Mouse (Mus musculus): ENCODE measurements at regions not wholly inside any gene's neighbourhood (a gene's known extent, or its start where the extent isn't known, plus 50 kb on each side); places are given as distances from the start of the nearest gene placed in this dataset.

DNA sequence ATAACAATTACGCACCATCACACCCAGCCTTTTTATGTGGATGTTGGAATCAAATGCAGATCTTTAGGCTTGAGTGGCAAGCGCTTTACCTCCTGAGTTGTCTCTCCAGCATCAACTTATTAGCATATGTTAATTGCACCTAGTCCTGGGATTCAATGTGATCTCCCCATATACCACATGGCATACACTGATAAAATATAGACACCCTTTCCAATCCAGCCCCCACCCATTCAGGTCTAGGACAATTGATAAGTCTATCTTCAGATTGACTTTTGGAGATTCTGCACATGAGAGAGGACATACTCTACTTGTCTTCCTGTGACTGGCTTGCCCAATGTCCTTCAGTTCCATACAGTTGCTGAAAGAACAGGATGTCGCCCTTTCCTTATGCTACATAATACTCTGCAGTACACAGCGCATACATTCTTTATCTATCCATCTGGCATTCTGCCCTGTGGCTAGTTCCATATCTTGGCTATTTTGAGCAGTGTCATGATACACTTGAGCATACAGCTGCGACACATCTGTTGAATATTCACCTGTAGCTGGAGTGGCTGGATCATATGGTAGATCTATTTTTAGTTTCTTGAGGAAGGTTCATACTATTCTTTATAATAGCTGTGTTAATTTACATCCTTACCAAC lies 120.3 kb downstream of the Gsdmc2 start:
- H3K9ac ChIP-seq (ENCODE audit: low read length): no peak overlapping the region
- H3K4me2 ChIP-seq (ENCODE audit: low read depth, severe bottlenecking): no peak overlapping the region
- H3K36me3 ChIP-seq (ENCODE audit: control insufficient read depth, insufficient read depth, low read length): no peaks in the 10 kb centered on the region
- ATAC-seq (ENCODE audit: insufficient number of reproducible peaks, low FRiP score, low TSS enrichment, low read depth) (no peak), DNase-seq (ENCODE audit: low spot score) (no peak)
- no peaks in the 10 kb centered on the region for H3K27me3 ChIP-seq (ENCODE audit: control insufficient read depth, insufficient read depth, low read length)
- H3K27ac ChIP-seq (replicated peaks; ENCODE audit: low read depth, low read length): no peak overlapping the region
- no peaks in the 10 kb centered on the region for H3K4me1 ChIP-seq (ENCODE audit: control insufficient read depth, insufficient read depth, low read length)
- H3K9me3 ChIP-seq (ENCODE audit: control insufficient read depth, low read length): no peaks in the 10 kb centered on the region
- no peak overlapping the region for H3K4me3 ChIP-seq (ENCODE audit: low read depth, low read length)
- 92% methylated on average over 5 of the region's 5 CpGs for WGBS

DNA sequence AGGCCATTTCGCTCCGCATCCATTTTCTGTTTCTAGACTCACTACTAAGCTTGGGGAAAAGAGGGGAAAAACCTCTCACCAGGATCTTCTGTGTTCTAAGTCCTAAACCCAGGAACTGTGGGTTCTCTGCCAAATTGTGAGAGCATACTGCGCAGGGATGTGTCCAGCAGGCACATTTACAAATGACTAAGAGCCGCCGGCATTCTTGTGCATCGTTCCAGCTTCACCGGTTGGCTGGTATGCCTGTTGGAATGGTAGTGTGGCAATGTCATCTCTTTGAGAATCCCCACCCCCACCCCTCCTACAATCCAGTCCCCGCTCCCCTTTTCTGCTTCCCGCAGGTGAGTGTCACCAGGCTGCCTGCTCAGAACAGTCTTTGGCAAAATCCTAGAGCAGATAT lies 122.0 kb downstream of the Gsdmc2 start:
- WGBS: 74% methylated on average over 9 of the region's 9 CpGs
- Histone ChIP-seq H3K9me3 (ENCODE audit: control insufficient read depth, low read length) (no peaks in the 10 kb centered on the region), H3K27ac (replicated peaks; ENCODE audit: low read depth, low read length) (no peak overlapping the region), H3K36me3 (ENCODE audit: control insufficient read depth, insufficient read depth, low read length) (no peaks in the 10 kb centered on the region), H3K4me3 (ENCODE audit: low read depth, low read length) (no peak overlapping the region), H3K9ac (ENCODE audit: low read length) (no peak overlapping the region), H3K4me1 (ENCODE audit: control insufficient read depth, insufficient read depth, low read length) (no peaks in the 10 kb centered on the region), H3K4me2 (ENCODE audit: low read depth, severe bottlenecking) (no peak overlapping the region), H3K27me3 (ENCODE audit: control insufficient read depth, insufficient read depth, low read length) (no peaks in the 10 kb centered on the region)
- ATAC-seq (ENCODE audit: insufficient number of reproducible peaks, low FRiP score, low TSS enrichment, low read depth) (no peak), DNase-seq (ENCODE audit: low spot score) (no peak)

DNA sequence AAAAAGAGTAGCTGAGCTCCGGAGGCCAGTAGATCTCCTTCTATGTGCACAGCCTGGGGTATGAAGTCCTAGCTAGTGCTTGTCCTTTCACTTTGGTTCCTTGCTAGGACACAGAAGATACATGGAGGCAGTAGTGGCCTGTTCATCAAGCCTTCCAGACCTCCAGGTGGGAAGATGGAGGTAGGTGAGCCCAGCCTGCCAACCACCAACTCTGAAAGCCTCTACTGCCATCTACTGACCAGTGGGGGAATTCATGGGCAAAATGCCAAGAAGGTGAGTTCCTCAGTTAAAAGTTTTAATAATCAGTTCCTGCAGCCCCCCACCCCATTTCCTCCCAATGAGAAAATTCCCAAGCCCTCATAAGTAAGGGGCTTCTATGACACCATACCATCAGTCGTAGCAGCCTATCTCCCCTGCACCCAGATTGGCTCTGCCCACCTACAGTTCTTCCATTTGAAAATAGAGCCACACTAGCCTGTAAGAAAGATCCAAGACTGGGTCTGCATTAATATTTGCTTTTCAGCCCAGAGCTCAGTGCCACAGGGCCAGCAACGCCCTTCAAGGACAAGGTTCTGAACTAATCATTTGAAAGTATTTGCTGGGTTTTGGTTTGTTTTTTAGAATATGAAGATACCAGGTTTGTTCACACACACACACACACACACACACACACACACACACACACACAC lies 123.2 kb downstream of the Gsdmc2 start:
- no peak for ATAC-seq (ENCODE audit: insufficient number of reproducible peaks, low FRiP score, low TSS enrichment, low read depth)
- WGBS: 71% methylated on average over 3 of the region's 3 CpGs
- Histone ChIP-seq H3K27ac (replicated peaks; ENCODE audit: low read depth, low read length) (no peak overlapping the region), H3K4me3 (ENCODE audit: low read depth, low read length) (no peak overlapping the region), H3K9me3 (ENCODE audit: control insufficient read depth, low read length) (no peaks in the 10 kb centered on the region), H3K4me2 (ENCODE audit: low read depth, severe bottlenecking) (no peak overlapping the region), H3K4me1 (ENCODE audit: control insufficient read depth, insufficient read depth, low read length) (no peaks in the 10 kb centered on the region), H3K9ac (ENCODE audit: low read length) (no peak overlapping the region), H3K36me3 (ENCODE audit: control insufficient read depth, insufficient read depth, low read length) (no peaks in the 10 kb centered on the region), H3K27me3 (ENCODE audit: control insufficient read depth, insufficient read depth, low read length) (no peaks in the 10 kb centered on the region)
- peak; percentile 79 for DNase-seq (ENCODE audit: low spot score)

DNA sequence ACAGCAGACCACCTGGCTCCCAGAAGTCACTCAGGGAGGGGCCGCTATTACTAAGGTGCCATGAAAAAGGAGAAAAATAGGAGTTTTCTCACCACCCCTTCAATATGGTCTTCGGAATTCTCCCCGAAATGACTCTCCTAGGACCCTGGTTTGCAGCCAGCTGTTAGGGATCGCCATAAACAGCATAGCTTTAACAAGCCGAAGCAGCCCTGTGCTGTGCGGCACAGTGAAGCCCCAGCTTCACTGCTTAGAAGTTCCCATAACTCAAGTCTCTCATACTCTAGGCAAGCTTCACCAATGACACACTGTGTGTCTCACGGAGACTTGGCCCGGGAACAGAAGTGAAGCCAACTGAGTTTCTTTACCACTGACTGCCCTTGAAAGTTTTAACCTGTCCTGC lies 127.2 kb downstream of the Gsdmc2 start:
- no peaks in the 10 kb centered on the region for H3K9me3 ChIP-seq (ENCODE audit: control insufficient read depth, low read length)
- ATAC-seq (ENCODE audit: insufficient number of reproducible peaks, low FRiP score, low TSS enrichment, low read depth) (0 out of 2 replicates have a peak, but pooled peaks have one; percentile 17), DNase-seq (ENCODE audit: low spot score) (no peak)
- no peak overlapping the region for H3K27ac ChIP-seq (replicated peaks; ENCODE audit: low read depth, low read length)
- 84% methylated on average over 8 of the region's 8 CpGs for WGBS
- H3K9ac ChIP-seq (ENCODE audit: low read length): no peak overlapping the region
- no peaks in the 10 kb centered on the region for H3K36me3 ChIP-seq (ENCODE audit: control insufficient read depth, insufficient read depth, low read length)
- no peak overlapping the region for H3K4me2 ChIP-seq (ENCODE audit: low read depth, severe bottlenecking)
- H3K27me3 ChIP-seq (ENCODE audit: control insufficient read depth, insufficient read depth, low read length): no peaks in the 10 kb centered on the region
- H3K4me3 ChIP-seq (ENCODE audit: low read depth, low read length): no peak overlapping the region
- no peaks in the 10 kb centered on the region for H3K4me1 ChIP-seq (ENCODE audit: control insufficient read depth, insufficient read depth, low read length)

DNA sequence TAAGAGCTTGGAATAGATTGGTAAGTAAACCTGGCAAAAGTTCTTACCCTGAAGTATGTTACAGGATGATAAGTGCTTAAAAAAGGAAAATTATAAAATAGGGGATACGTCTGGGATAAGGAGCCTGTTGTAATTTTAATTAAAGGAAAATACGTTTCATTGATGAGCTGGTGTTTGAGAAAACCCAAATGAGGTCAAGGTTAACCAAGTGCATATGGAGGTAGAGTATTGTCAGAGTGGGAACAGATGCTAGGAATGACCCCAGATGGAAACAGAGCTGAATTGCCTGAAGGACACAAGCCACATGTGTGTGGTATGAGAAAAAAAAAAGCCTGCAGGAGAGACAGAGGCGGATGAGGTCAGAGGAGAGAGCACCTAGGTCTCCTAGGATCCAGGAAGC lies 131.3 kb downstream of the Gsdmc2 start:
- no peak for ATAC-seq (ENCODE audit: insufficient number of reproducible peaks, low FRiP score, low TSS enrichment, low read depth)
- H3K27ac ChIP-seq (replicated peaks; ENCODE audit: low read depth, low read length): no peak overlapping the region
- no peaks in the 10 kb centered on the region for H3K4me1 ChIP-seq (ENCODE audit: control insufficient read depth, insufficient read depth, low read length)
- H3K36me3 ChIP-seq (ENCODE audit: control insufficient read depth, insufficient read depth, low read length): no peaks in the 10 kb centered on the region
- DNase-seq (ENCODE audit: low spot score): no peak
- no peak overlapping the region for H3K4me2 ChIP-seq (ENCODE audit: low read depth, severe bottlenecking)
- H3K9ac ChIP-seq (ENCODE audit: low read length): no peak overlapping the region
- no peaks in the 10 kb centered on the region; the same call in 1 of the 2 replicates for H3K9me3 ChIP-seq (ENCODE audit: control insufficient read depth, low read length)
- H3K4me3 ChIP-seq (ENCODE audit: low read depth, low read length): no peak overlapping the region
- WGBS: 19% methylated on average over 3 of the region's 3 CpGs
- no peaks in the 10 kb centered on the region for H3K27me3 ChIP-seq (ENCODE audit: control insufficient read depth, insufficient read depth, low read length)

DNA sequence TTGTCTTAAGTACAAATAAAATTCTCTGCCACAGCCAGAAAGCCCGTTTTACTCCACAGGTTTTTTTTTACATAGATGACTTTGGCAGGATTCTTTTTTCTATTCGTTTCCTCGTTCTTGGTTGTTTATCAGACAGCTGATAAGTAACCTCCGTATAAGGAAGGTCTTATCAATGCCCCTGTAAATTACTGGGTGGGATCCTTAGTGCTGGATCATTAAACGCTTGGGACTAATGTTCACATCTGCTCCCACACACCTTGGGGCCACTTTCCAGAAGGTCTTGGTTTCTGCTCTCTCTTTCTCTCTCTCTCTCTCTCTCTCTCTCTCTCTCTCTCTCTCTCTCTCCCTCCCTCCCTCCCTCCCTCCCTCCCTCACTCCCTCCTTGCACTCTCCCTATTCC lies 134.6 kb downstream of the Gsdmc2 start:
- Histone ChIP-seq H3K27ac (replicated peaks; ENCODE audit: low read depth, low read length) (no peak overlapping the region), H3K9me3 (ENCODE audit: control insufficient read depth, low read length) (no peaks in the 10 kb centered on the region; the same call in 1 of the 2 replicates), H3K4me3 (ENCODE audit: low read depth, low read length) (no peak overlapping the region), H3K27me3 (ENCODE audit: control insufficient read depth, insufficient read depth, low read length) (no peaks in the 10 kb centered on the region), H3K4me1 (ENCODE audit: control insufficient read depth, insufficient read depth, low read length) (no peaks in the 10 kb centered on the region), H3K4me2 (ENCODE audit: low read depth, severe bottlenecking) (no peak overlapping the region), H3K9ac (ENCODE audit: low read length) (no peak overlapping the region), H3K36me3 (ENCODE audit: control insufficient read depth, insufficient read depth, low read length) (no peaks in the 10 kb centered on the region)
- WGBS: 54% methylated on average over 5 of the region's 5 CpGs
- ATAC-seq (ENCODE audit: insufficient number of reproducible peaks, low FRiP score, low TSS enrichment, low read depth): no peak
- DNase-seq (ENCODE audit: low spot score): no peak

DNA sequence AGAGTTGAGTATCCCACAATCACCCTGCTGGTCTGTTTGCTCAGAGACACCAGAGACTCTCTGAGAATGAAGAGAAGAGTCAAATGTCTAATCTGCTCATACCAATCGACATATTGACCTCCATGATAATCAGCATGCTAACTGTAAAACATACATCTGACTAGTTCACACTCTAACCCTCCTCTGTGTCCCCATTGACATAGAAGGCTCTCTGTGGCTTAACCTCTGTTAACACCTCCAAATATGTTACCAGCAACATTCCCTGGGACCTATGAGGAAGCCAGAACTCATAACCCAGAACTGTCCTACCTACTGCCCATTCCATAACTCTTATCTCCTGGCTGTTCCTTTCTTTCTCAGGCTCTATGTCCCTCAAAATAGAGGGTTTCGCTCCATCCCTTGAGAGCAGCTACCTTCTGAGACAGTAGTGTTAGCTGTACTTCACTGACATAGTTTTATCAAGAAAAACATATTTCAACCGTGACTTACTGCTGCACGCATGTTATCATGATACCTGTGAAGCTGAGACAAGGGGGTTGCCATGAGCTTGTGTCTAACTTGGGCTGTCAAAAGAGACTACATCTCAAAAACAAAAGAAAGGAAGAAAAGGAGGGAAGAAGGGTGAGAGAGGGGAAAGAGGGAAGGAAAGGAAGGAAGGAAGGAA lies 135.6 kb downstream of the Gsdmc2 start:
- DNase-seq (ENCODE audit: low spot score): no peak
- Histone ChIP-seq H3K36me3 (ENCODE audit: control insufficient read depth, insufficient read depth, low read length) (no peaks in the 10 kb centered on the region), H3K4me1 (ENCODE audit: control insufficient read depth, insufficient read depth, low read length) (no peaks in the 10 kb centered on the region), H3K9me3 (ENCODE audit: control insufficient read depth, low read length) (no peaks in the 10 kb centered on the region; the same call in 1 of the 2 replicates), H3K4me3 (ENCODE audit: low read depth, low read length) (no peak overlapping the region), H3K9ac (ENCODE audit: low read length) (no peak overlapping the region), H3K4me2 (ENCODE audit: low read depth, severe bottlenecking) (no peak overlapping the region), H3K27ac (replicated peaks; ENCODE audit: low read depth, low read length) (no peak overlapping the region), H3K27me3 (ENCODE audit: control insufficient read depth, insufficient read depth, low read length) (no peaks in the 10 kb centered on the region)
- 89% methylated on average over 4 of the region's 4 CpGs for WGBS
- ATAC-seq (ENCODE audit: insufficient number of reproducible peaks, low FRiP score, low TSS enrichment, low read depth): no peak

DNA sequence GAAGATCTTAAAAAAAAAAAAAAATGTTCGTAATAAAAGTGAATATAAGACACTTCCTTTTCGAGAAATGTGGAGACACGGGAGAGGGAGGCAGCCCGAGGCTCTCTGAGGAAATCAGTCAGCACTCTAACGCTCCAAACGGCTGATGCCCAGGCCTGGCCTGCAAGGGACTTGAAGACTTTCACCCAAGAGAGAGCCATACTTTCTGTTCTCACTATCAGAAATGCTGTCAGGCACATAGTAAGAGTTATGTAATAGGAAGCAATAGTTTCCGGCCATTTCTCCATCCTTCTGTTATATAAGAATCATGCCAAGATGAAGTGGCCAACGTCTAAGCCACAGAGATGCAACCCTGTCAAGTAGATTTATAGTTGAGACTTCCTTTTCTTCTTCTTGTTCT lies 140.3 kb downstream of the Gsdmc2 start:
- Histone ChIP-seq H3K36me3 (ENCODE audit: control insufficient read depth, insufficient read depth, low read length) (no peaks in the 10 kb centered on the region), H3K9ac (ENCODE audit: low read length) (no peak overlapping the region), H3K27me3 (ENCODE audit: control insufficient read depth, insufficient read depth, low read length) (no peaks in the 10 kb centered on the region), H3K27ac (replicated peaks; ENCODE audit: low read depth, low read length) (no peak overlapping the region), H3K9me3 (ENCODE audit: control insufficient read depth, low read length) (no peaks in the 10 kb centered on the region), H3K4me2 (ENCODE audit: low read depth, severe bottlenecking) (no peak overlapping the region), H3K4me3 (ENCODE audit: low read depth, low read length) (no peak overlapping the region), H3K4me1 (ENCODE audit: control insufficient read depth, insufficient read depth, low read length) (no peaks in the 10 kb centered on the region)
- no peak for DNase-seq (ENCODE audit: low spot score)
- 82% methylated on average over 8 of the region's 8 CpGs for WGBS
- no peak for ATAC-seq (ENCODE audit: insufficient number of reproducible peaks, low FRiP score, low TSS enrichment, low read depth)
